Mouse (Mus musculus) ovary, postnatal 14 days (tissue): ENCODE measurements around the gene Anxa11.
"Not testable (repeated sequence)": the region's sequence is repeated elsewhere in the genome, so short reads cannot be mapped to it uniquely, and the experiment has no call there.

ENCODE experiments used
- DNase-seq: peaks from one replicate; pipeline ENCODE4 v3.0.0; 2022; ENCODE audit warnings: low spot score

The Anxa11 gene

GRCm38 (mm10) chr14:25869135-25869878 is 27.4 kb downstream of the Anxa11 start:
- no peak for DNase-seq

- DNase-seq = no peak
These were observed 30.8 kb downstream of the Anxa11 start for GRCm38 (mm10) chr14:25872461-25873415.

GRCm38 (mm10) chr14:25876640-25877039 is 34.7 kb downstream of the Anxa11 start:
- DNase-seq = not testable (repeated sequence)

GRCm38 (mm10) chr14:25881769-25882168 is 39.8 kb downstream of the Anxa11 start:
- not testable (repeated sequence) for DNase-seq

GRCm38 (mm10) chr14:25885886-25886285 is 43.9 kb downstream of the Anxa11 start:
- DNase-seq = not testable (repeated sequence)

- not testable (repeated sequence) for DNase-seq
These were observed 52.6 kb downstream of the Anxa11 start for GRCm38 (mm10) chr14:25894566-25894965.

- DNase-seq = not testable (repeated sequence)
These were observed 53.7 kb downstream of the Anxa11 start for GRCm38 (mm10) chr14:25895686-25896085.

GRCm38 (mm10) chr14:25903000-25903399 is 61.0 kb downstream of the Anxa11 start, which contains the start of gene Plac9a:
Gene Plac9a, minus strand, starts transcription at chr14:25903100.
- DNase-seq = not testable (repeated sequence)

GRCm38 (mm10) chr14:25905243-25905642 is 63.3 kb downstream of the Anxa11 start:
- DNase-seq = not testable (repeated sequence)

GRCm38 (mm10) chr14:25907272-25907671 is 65.3 kb downstream of the Anxa11 start:
- DNase-seq = not testable (repeated sequence)

GRCm38 (mm10) chr14:25908976-25909375 is 67.0 kb downstream of the Anxa11 start:
- DNase-seq = not testable (repeated sequence)

- DNase-seq = not testable (repeated sequence)
These were observed 76.6 kb downstream of the Anxa11 start for GRCm38 (mm10) chr14:25918427-25919170.

- DNase-seq = not testable (repeated sequence)
These were observed 85.0 kb downstream of the Anxa11 start for GRCm38 (mm10) chr14:25926814-25927561.

GRCm38 (mm10) chr14:25927562-25927881 is 85.6 kb downstream of the Anxa11 start, which contains the start of gene Tmem254a:
Gene Tmem254a, minus strand, starts transcription at chr14:25927672.
- not testable (repeated sequence) for DNase-seq
